Mouse (Mus musculus) spleen, adult 2 months (tissue): ENCODE measurements around the gene Tor3a.

Experiments
- CTCF ChIP-seq: fragments of 200-500 bp; IDR thresholded peaks from 2 replicates; pipeline ENCODE4 v1.5.1; 2011; ENCODE audit warnings: mild to moderate bottlenecking, inconsistent platforms; ENCODE audit not compliant: insufficient read depth, insufficient read length, insufficient replicate concordance; ENCODE audit errors: extremely low read depth
- POLR2A ChIP-seq: fragments of 200-500 bp; IDR thresholded peaks from 2 replicates; pipeline ENCODE4 v1.6.1; 2011; ENCODE audit warnings: low read depth, low read length, inconsistent platforms

- TF ChIP-seq POLR2A (no peak), CTCF (no peak)
These were observed 42.5 kb upstream of the Tor3a start for GRCm38 (mm10) chr1:156716681-156717080.
